Mouse (Mus musculus): Measurements from ENCODE around the gene Ankk1. TPM values are rescaled to one million over a fixed set of nuclear protein-coding genes. Genes with fewer than 3 reads are reported as not detected.

The Ankk1 gene
- total RNA-seq, 1 experiment from 2014 or later, result not detected

GRCm38 (mm10) chr9:49373946-49374345 is 52.9 kb downstream of the Ankk1 start:
- ATAC-seq (replicated peaks; ENCODE audit: insufficient number of reproducible peaks, low FRiP score, low TSS enrichment, poor library complexity, severe bottlenecking), result no peak

GRCm38 (mm10) chr9:49365763-49366162 is 61.1 kb downstream of the Ankk1 start:
- no peak for ATAC-seq (replicated peaks; ENCODE audit: insufficient number of reproducible peaks, low FRiP score, low TSS enrichment, poor library complexity, severe bottlenecking)

Other genes with a start within 250 kb of the Ankk1 start
- not detected in 3 replicates for gene Gm4894, start 176.5 kb downstream of the Ankk1 start, total RNA-seq (2017)
- not detected in 3 replicates for gene Drd2, start 86.4 kb downstream of the Ankk1 start, total RNA-seq (2017)
- gene Ttc12, start 59.2 kb upstream of the Ankk1 start, total RNA-seq (2017), result 2.1 to 5.8 TPM (median 2.4 TPM) in 3 replicates

All from monocyte, adult 5-6 weeks (primary cell).